Mouse (Mus musculus) intestine, embryonic 15.5 days (tissue): Measurements from ENCODE around the gene Wt1. TPM values are rescaled to one million over a fixed set of nuclear protein-coding genes. Genes with fewer than 3 reads are reported as not detected.

ENCODE experiments used
- ATAC-seq: fragments of 200-750 bp; cut with Nextera tagmentation; 2 replicates; pipeline ENCODE4 v1.8.0; 2017; ENCODE audit warnings: moderate TSS enrichment, moderate library complexity
- H3K27ac ChIP-seq: fragments of 300-500 bp; sonication (generic); 2 replicates; pipeline ENCODE4 v1.5.1; 2015; ENCODE audit warnings: mild to moderate bottlenecking, inconsistent platforms
- H3K27me3 ChIP-seq: fragments of 300-500 bp; sonication (generic); replicated peaks from 2 replicates; pipeline ENCODE4 v1.6.1; 2015; ENCODE audit warnings: inconsistent platforms
- H3K36me3 ChIP-seq: fragments of 300-500 bp; sonication (generic); 2 replicates; pipeline ENCODE4 v1.6.1; 2015; ENCODE audit warnings: inconsistent platforms
- H3K4me1 ChIP-seq: fragments of 300-500 bp; sonication (generic); replicated peaks from 2 replicates; pipeline ENCODE4 v1.6.1; 2015; ENCODE audit warnings: inconsistent platforms
- H3K4me2 ChIP-seq: fragments of 300-500 bp; sonication (generic); replicated peaks from 2 replicates; pipeline ENCODE4 v1.6.1; 2015; ENCODE audit warnings: mild to moderate bottlenecking, inconsistent platforms
- H3K4me3 ChIP-seq: fragments of 300-500 bp; sonication (generic); replicated peaks from 2 replicates; pipeline ENCODE4 v1.5.1; 2015; ENCODE audit warnings: inconsistent platforms
- H3K9ac ChIP-seq: fragments of 300-500 bp; sonication (generic); 2 replicates; pipeline ENCODE4 v1.6.1; 2015; ENCODE audit warnings: inconsistent platforms
- H3K9me3 ChIP-seq: fragments of 300-500 bp; sonication (generic); 2 replicates; pipeline ENCODE4 v1.6.1; 2016; ENCODE audit warnings: inconsistent platforms
- WGBS: fragments of 180-500 bp; shearing (Covaris S2); methylation state at CpG from one replicate; pipeline ENCODE4 v1.1.7; 2015; 5-methylcytosine and 5-hydroxymethylcytosine counted together
- polyA plus RNA-seq: library from polyadenylated mRNA; unstranded; fragments of >200 nt; fragmentation: Nextera tagmentation; extraction: Ambion mirVana; gene quantifications from 2 replicates; pipeline ENCODE4 v1.2.1, GENCODE M21; 2015

Wt1 gene
- polyA plus RNA-seq = 12.2 and 12.4 TPM in 2 replicates

DNA sequence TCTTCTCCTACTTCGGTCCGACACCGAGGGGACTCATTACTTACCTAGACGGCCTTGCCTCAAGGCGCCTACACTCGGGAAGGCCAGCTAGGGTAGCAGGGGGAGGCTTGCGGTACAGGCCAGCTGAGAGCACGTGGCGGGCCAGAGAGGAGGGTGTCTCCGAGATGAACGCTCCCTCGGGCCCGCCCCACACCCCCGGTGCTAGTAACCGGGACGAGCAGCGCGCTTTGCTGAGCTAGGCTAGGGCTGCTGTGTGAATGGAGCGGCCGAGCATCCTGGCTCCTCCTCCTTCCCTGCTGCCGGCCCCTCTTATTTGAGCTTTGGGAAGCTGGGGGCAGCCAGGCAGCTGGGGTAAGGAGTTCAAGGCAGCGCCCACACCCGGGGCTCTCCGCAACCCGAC, at the start of gene Wt1:
Wt1 (plus strand) TSS at position 251 of the 400 bp plus-strand sequence.
- peaks cover 29% of the 10 kb centered on the region for H3K4me1 ChIP-seq
- H3K36me3 ChIP-seq = no peaks in the 10 kb centered on the region
- H3K4me2 ChIP-seq = peak within 1 kb of the TSS; percentile 53
- H3K27ac ChIP-seq = peak within 1 kb of the TSS; percentile 1; the same call in 1 of the 2 replicates
- WGBS = under 1% methylated on average over 25 of the region's 25 CpGs
- peaks cover 92% of the 10 kb centered on the region for H3K27me3 ChIP-seq
- no peaks in the 10 kb centered on the region for H3K9me3 ChIP-seq
- ATAC-seq = peak; percentile 63
- H3K9ac ChIP-seq = peak within 1 kb of the TSS; percentile 5
- H3K4me3 ChIP-seq = peak within 1 kb of the TSS; percentile 34

GRCm38 (mm10) chr2:105077151-105077550, 49.2 kb upstream of the Wt1 start:
- 89% methylated on average over 7 of the region's 7 CpGs for WGBS
- H3K9me3 ChIP-seq = no peaks in the 10 kb centered on the region

GRCm38 (mm10) chr2:105082256-105082790, 44.0 kb upstream of the Wt1 start:
- Histone ChIP-seq H3K4me2 (no peak overlapping the region), H3K27me3 (no peaks in the 10 kb centered on the region), H3K4me3 (no peak overlapping the region), H3K9ac (no peak overlapping the region), H3K27ac (no peak overlapping the region), H3K4me1 (no peaks in the 10 kb centered on the region), H3K36me3 (no peaks in the 10 kb centered on the region), H3K9me3 (no peaks in the 10 kb centered on the region)
- ATAC-seq = no peak
- WGBS = 34% methylated on average over 9 of the region's 9 CpGs

More at GRCm38 (mm10) chr2:105077151-105077550, 49.2 kb upstream of the Wt1 start:
- ATAC-seq = no peak
- H3K4me2 ChIP-seq = no peak overlapping the region
- no peaks in the 10 kb centered on the region for H3K4me1 ChIP-seq
- no peaks in the 10 kb centered on the region for H3K27me3 ChIP-seq
- H3K27ac ChIP-seq = no peak overlapping the region
- no peak overlapping the region for H3K9ac ChIP-seq
- no peak overlapping the region for H3K4me3 ChIP-seq
- H3K36me3 ChIP-seq = no peaks in the 10 kb centered on the region

GRCm38 (mm10) chr2:105084035-105084434, 42.3 kb upstream of the Wt1 start:
- WGBS = 78% methylated on average over 4 of the region's 4 CpGs
- H3K4me2 ChIP-seq = no peak overlapping the region
- H3K9ac ChIP-seq = no peak overlapping the region
- no peaks in the 10 kb centered on the region for H3K27me3 ChIP-seq
- H3K27ac ChIP-seq = no peak overlapping the region
- H3K4me3 ChIP-seq = no peak overlapping the region
- no peaks in the 10 kb centered on the region for H3K4me1 ChIP-seq
- H3K9me3 ChIP-seq = no peaks in the 10 kb centered on the region
- H3K36me3 ChIP-seq = no peaks in the 10 kb centered on the region
- ATAC-seq = no peak

DNA sequence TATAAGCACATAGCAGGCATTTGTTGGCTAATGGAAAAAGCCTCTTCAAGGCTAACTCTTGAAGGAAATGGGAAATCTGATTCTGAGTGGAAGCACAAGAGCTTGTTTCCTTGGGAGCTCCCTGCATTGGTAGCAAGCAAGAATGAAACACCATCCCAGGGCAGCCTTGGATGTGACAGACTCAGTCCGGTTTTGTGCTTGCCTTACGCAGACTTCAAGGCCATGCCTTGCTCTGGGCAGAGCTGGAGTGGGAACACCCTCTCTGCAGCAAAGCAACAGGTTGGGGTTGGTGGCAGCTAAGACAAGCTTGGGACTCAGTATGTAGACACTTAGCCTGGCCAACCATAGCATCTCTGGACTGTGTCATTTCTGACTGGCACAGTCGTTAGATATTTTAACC, 40.2 kb upstream of the Wt1 start:
- no peaks in the 10 kb centered on the region for H3K9me3 ChIP-seq
- no peak overlapping the region for H3K4me2 ChIP-seq
- H3K27ac ChIP-seq = no peak overlapping the region
- ATAC-seq = no peak
- H3K36me3 ChIP-seq = no peaks in the 10 kb centered on the region
- WGBS = 81% methylated on average over 3 of the region's 3 CpGs
- no peak overlapping the region for H3K9ac ChIP-seq
- no peak overlapping the region for H3K4me3 ChIP-seq
- no peaks in the 10 kb centered on the region for H3K27me3 ChIP-seq
- H3K4me1 ChIP-seq = 0 out of 2 replicates have a peak, but pooled peaks cover 3% of the 10 kb centered on the region

DNA sequence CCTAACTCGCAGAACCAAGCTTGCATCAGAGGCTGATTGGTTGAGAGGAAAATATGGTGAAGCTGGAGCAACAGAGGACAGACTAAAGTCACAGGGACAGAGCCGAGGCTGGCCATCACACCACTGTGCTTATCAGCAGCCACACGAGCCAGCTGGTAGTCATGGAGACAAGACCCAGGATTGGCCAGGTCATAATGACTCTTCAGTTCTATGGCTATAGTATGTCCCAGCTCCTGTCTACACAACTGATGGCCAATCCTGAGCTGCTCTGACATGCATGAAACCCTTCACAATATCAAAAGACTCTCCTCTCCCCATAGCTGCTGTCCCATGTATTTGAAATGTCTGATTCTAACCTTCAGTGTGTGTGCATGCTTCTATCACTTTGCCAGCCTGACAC, 38.3 kb upstream of the Wt1 start:
- WGBS = 78% methylated on average over 3 of the region's 3 CpGs
- Histone ChIP-seq H3K4me3 (no peak overlapping the region), H3K4me1 (0 out of 2 replicates have a peak, but pooled peaks cover 3% of the 10 kb centered on the region), H3K9ac (no peak overlapping the region), H3K27me3 (no peaks in the 10 kb centered on the region), H3K9me3 (no peaks in the 10 kb centered on the region), H3K4me2 (no peak overlapping the region), H3K36me3 (no peaks in the 10 kb centered on the region), H3K27ac (no peak overlapping the region)
- ATAC-seq = no peak

GRCm38 (mm10) chr2:105089083-105089482, 37.2 kb upstream of the Wt1 start:
- no peak overlapping the region for H3K4me3 ChIP-seq
- H3K9me3 ChIP-seq = no peaks in the 10 kb centered on the region
- H3K4me1 ChIP-seq = 0 out of 2 replicates have a peak, but pooled peaks cover 3% of the 10 kb centered on the region
- H3K9ac ChIP-seq = no peak overlapping the region
- no peaks in the 10 kb centered on the region for H3K27me3 ChIP-seq
- H3K27ac ChIP-seq = no peak overlapping the region
- ATAC-seq = no peak
- no peaks in the 10 kb centered on the region for H3K36me3 ChIP-seq
- WGBS = 47% methylated on average over 4 of the region's 4 CpGs
- no peak overlapping the region for H3K4me2 ChIP-seq

DNA sequence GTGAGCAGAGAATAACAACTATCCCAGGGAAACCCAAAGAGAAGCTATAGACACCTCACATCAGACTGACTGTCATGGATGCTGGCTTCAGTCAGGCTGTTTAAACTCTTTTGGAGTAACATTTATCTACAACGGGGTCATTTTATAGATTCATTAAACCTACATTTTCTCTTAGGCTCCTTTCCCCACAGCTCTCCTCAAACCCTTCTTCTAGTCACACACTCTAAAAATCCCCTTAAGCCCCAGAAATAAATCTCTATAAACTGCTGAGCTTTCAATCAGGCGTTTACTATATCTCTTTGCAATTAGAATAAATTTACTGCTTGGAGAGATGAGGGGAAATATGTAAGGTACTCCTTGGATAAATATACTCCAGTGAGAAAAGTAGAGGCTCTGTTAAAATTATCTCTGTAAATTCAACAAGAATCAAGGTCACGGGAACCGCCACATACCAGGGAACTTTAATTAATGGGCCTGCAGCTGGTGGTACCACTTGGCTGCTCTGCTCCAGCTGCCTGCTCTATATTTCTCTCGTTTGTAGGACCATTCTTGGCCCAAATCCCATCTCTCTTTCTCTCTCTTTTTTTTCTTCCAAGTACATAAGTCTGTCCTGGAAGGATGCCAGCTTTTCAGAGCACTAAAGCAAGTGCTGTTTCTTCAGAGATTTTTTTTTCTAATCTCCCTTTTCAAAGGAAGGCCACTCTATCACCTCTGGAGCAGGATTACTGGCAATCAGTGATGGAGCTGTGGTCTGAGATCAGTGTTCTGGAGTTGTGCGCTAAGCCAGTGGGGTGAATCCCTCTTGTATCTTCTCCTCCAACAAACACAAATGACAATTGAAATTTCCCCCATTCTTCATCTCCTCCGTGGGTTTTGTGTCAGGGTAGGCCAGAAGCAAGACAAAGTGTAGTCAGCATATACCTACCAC, 36.5 kb upstream of the Wt1 start:
- H3K36me3 ChIP-seq = no peaks in the 10 kb centered on the region
- no peak overlapping the region for H3K4me2 ChIP-seq
- 28% methylated on average over 7 of the region's 7 CpGs for WGBS
- no peak overlapping the region for H3K27ac ChIP-seq
- no peaks in the 10 kb centered on the region for H3K27me3 ChIP-seq
- H3K9me3 ChIP-seq = no peaks in the 10 kb centered on the region
- ATAC-seq = peak; percentile 76; the same call in 1 of the 2 replicates
- H3K4me1 ChIP-seq = 0 out of 2 replicates have a peak, but pooled peaks cover 3% of the 10 kb centered on the region
- H3K4me3 ChIP-seq = no peak overlapping the region
- no peak overlapping the region for H3K9ac ChIP-seq

DNA sequence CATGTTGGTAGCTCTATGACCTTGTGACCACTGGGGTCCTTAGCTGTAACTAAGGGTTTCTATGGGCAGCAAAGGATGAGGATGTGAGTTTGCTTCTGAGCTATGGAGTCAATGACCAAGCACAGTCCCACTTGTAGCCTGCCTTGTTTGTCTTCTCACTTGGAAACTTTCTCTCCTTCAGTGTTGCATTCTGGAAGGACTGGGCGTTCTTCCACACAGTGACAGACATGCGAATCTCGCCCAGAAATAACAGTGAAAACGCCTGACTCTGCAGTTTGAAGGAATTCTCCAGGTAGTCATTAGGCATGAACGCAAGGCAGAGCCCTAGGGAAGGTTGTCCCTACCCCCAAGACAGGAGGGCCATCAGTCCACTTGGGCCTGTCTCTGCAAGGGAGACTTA, 35.3 kb upstream of the Wt1 start:
- WGBS = 76% methylated on average over 5 of the region's 5 CpGs
- 0 out of 2 replicates have a peak, but pooled peaks cover 3% of the 10 kb centered on the region for H3K4me1 ChIP-seq
- H3K9me3 ChIP-seq = no peaks in the 10 kb centered on the region
- H3K9ac ChIP-seq = no peak overlapping the region
- no peak overlapping the region for H3K4me3 ChIP-seq
- H3K4me2 ChIP-seq = no peak overlapping the region
- ATAC-seq = no peak
- no peak overlapping the region for H3K27ac ChIP-seq
- H3K27me3 ChIP-seq = no peaks in the 10 kb centered on the region
- no peaks in the 10 kb centered on the region for H3K36me3 ChIP-seq

DNA sequence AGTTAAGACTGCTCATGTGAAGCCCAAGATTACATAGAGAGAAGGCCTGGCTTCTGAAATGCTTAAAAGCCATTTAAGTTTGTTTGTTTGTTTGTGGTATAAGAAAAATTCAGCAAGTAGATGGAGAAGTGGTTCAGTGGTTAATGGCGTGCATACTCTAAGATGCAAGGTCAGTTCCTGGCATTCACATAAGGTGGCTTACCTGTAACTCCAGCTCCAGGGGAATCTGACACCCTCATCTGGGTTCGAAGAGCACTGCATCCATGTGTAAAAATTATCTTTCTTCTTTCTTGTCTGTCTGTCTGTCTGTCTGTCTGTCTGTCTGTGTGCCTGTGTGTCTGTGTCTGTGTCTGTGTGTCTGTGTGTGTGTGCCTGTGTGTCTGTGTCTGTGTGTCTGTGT, 34.6 kb upstream of the Wt1 start, which contains the start of gene Gm11060:
Gm11060 (plus strand) TSS at position 301 of the 400 bp plus-strand sequence.
- Histone ChIP-seq H3K4me1 (0 out of 2 replicates have a peak, but pooled peaks cover 3% of the 10 kb centered on the region), H3K27ac (no peak within 1 kb of the TSS), H3K9ac (no peak within 1 kb of the TSS), H3K4me3 (no peak within 1 kb of the TSS), H3K4me2 (no peak within 1 kb of the TSS), H3K36me3 (no peaks in the 10 kb centered on the region), H3K9me3 (no peaks in the 10 kb centered on the region), H3K27me3 (no peaks in the 10 kb centered on the region)
- WGBS = 97% methylated on average over 2 of the region's 2 CpGs
- no peak for ATAC-seq

DNA sequence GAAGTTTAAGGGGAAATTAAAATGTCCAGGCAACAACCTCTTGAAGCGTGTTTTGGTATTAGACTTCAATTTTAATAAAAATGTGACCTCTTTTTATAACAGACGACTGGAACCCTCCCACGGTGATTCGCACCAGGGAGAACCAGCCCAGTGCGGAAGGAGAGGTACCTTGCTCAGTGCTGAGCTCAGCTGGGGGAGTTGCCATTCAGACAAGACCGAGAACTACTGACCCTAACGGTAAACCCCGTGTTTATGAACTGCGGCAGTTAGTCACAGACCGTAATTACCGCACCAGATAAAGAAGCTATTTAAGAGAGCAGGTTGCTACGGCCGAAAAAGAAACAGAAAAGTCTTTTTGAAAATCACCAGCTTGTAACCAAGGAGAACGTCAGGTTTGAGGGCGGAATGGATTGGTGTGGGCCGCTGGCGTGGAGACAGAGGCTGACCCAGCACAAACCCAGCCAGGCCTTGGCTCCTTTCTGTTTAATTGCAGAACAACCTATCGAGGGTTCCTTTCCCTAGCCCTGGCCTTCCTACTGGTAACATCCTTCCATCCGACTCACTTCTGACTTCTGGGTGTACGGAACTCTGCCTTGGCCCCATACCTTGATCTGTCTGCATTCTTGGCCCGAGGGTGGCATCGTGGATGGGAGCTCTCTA, 28.9 kb upstream of the Wt1 start:
- ATAC-seq = no peak
- no peaks in the 10 kb centered on the region for H3K27me3 ChIP-seq
- no peaks in the 10 kb centered on the region for H3K4me1 ChIP-seq

GRCm38 (mm10) chr2:105099410-105099809, 26.9 kb upstream of the Wt1 start:
- no peaks in the 10 kb centered on the region for H3K4me1 ChIP-seq
- H3K4me3 ChIP-seq = no peak overlapping the region
- no peak overlapping the region for H3K9ac ChIP-seq
- ATAC-seq = no peak
- no peaks in the 10 kb centered on the region for H3K36me3 ChIP-seq
- H3K9me3 ChIP-seq = no peaks in the 10 kb centered on the region
- H3K27ac ChIP-seq = no peak overlapping the region
- H3K4me2 ChIP-seq = no peak overlapping the region
- H3K27me3 ChIP-seq = no peaks in the 10 kb centered on the region
- WGBS = 68% methylated on average over 7 of the region's 7 CpGs

More for the DNA sequence above, 28.9 kb upstream of the Wt1 start:
- Histone ChIP-seq H3K9me3 (no peaks in the 10 kb centered on the region), H3K4me3 (no peak overlapping the region), H3K27ac (no peak overlapping the region), H3K9ac (no peak overlapping the region), H3K36me3 (no peaks in the 10 kb centered on the region), H3K4me2 (no peak overlapping the region)
- 84% methylated on average over 22 of the region's 22 CpGs for WGBS
